Mouse (Mus musculus) mouse embryonic stem cell (cell line): ENCODE data around the gene Gm20441.
"Not testable (repeated sequence)": the region's sequence is repeated elsewhere in the genome, so short reads cannot be mapped to it uniquely, and the experiment has no call there.

Source experiments
- in situ Hi-C, 2 experiments: fragments of 300-500 bp; cut with MboI; formaldehyde crosslinking; loops; 1 replicate in 1 of 2; 3 replicates in 1 of 2; pipeline ENCODE4 v1.14.3; 2019 to 2020; ENCODE audit warnings: low sequenced_read_pairs in 2 of 2, low pct_unique_long_range_greater_than_20kb in 1 of 2, mixed read lengths in 1 of 2; ENCODE audit not compliant: unreplicated experiment in 1 of 2

Gm20441 gene

GRCm38 (mm10) chr10:75789081-75789735 lies 8.5 kb upstream of the Gm20441 start:
- in situ Hi-C loops, result no loop called here

GRCm38 (mm10) chr10:75788277-75788676 lies 7.5 kb upstream of the Gm20441 start:
- in situ Hi-C loops, result no loop called here

- in situ Hi-C loops, result no loop called here
Observed at GRCm38 (mm10) chr10:75785442-75785841, 4.7 kb upstream of the Gm20441 start.

GRCm38 (mm10) chr10:75779206-75780174 lies 1.3 kb downstream of the Gm20441 start:
- in situ Hi-C loops, result no loop called here

DNA sequence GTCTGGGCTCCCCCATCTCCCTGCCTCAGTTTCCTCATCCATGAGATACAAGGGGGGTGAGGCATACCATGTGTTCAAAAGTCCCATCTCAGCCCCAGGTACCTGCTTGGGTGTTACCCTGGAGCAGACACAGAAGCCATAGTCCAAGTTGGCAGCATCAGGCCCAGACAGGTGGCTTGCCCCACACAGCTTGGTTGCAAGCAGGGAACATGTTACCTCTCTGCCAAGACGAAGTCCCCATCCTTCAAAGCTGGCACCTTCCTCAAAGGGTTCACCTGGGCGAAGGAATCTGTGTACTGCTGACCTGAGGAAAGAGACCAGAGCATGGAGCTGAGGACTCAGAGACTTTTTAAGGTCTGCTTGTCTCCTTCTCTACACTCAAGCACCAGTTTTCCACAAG lies 2.9 kb downstream of the Gm20441 start:
- in situ Hi-C loops, result no loop called here

DNA sequence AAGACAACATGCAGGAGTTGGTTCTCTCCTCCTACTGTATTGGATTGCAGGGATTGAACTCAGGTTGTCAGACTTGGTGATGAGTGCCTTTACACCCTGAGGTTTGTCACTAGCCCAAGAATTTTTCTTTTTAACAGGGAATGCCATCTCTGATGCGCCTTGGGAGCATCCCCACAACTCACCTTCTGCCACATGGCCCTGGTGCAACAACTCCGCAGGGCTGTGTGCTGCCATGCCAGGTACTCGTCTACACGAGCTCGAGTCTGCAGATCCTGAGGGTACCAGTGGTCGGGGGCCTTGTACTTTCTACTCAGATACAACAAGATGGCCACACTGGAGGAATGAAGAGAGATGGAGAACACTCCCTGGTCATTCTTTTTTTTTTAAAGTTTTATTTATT lies 4.2 kb downstream of the Gm20441 start:
- in situ Hi-C loops, result no loop called here

DNA sequence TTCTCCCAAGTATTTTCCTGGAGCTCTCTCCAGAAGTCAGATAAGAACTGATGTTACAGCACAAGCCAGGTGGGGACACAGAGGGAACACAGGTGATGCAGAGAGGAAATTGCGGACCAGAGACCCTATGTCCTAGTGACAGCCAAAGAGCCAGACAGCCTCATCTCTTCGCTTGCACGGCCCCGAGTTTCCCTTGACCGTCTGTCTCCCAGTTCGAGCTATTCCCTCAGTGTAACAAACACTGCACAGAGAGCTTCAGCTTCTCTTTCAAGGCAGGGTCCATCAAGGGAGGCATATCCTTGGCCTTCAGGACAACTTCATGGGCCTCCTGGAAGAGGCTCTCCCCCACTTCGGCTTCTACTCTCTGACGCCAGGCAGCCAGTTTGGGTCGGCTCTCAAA lies 6.2 kb downstream of the Gm20441 start:
- in situ Hi-C loops, result no loop called here

DNA sequence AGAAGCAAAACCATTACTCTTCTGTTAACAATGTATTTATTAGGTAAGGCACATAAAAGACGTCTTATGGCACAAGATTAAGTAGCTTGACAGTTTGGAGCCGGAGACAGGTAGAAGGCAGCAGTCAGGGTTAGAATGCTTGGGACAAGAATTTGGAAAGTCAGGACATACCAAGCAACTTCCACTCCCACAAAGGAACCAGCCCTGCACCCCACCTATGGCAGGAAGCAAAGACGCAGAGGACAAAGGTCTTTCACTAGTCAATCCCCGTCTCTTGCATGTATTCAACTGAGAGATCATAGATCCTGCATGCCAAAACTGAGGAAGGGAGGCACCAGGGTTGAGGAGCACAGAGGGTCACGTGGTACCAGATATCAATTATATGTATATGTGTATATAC lies 6.7 kb downstream of the Gm20441 start:
- in situ Hi-C loops, result no loop called here

DNA sequence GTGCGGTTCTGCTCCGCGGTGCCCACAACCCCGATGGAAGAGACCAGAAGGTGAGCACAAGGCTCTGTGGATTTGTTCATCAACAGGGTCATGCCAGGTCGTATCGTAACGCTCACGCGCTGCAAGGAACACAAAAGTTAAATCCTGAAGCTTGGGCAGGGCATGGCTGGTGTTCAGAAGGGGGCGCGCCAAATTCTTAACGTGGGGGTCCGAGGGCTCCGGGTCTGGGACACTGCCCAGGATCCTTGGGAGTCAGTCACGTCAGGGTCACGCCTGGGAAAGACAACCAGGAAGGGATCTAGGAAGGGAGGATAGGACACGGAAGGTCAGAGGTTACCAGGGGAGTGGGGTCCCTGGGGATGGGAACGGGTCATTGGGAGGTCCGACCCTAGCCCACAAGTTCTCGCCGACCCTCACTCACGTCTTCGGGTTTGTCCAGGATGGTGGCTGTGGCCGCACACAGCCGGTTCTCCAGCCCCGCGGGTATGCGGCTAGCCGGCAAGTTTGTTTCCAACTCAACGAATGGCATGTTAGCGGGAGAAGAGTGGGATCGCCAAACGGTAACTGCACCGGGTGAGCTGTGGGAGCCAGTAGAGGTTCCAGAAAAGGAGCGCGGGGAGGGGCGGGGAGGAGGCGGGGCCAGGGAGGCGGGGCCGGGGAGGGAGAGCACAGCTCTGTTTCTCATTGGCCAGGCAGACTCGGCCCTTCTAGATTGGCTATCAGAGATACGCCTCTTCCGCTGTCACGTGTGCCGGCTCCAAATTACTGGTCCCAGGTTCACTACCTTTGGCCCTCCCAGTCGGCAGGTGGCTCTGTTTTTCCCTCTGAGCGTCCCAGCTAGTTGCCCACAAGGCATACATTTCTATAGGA lies 7.7 kb downstream of the Gm20441 start, which contains the start of gene Ddt:
Gene Ddt, minus strand, starts transcription at position 620 of the 870 bp plus-strand sequence.
- in situ Hi-C loops, result no loop called here

DNA sequence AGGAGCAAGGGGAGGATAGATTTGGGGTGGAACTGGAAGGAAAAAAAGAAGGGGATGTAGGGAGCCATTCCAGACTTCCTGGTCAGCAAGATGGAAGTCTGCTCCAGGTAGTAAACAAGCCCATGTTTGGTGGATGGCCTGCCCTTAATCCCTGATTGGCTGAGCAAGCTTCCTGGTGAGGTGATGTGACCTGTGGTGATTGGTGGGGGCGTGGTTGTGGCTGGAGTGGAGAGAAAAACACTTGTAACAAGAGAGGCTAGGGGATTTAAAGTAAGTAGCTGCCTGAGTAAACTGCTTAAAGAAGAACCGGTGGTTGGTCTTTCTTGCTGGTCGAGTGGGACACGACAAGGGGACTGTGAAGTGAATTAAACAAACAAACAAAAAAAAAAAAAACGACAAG lies 13.0 kb downstream of the Gm20441 start:
- in situ Hi-C loops, result not testable (repeated sequence)

GRCm38 (mm10) chr10:75766856-75767255 lies 13.9 kb downstream of the Gm20441 start:
- in situ Hi-C loops, result no loop called here

- in situ Hi-C loops, result no loop called here
Observed at GRCm38 (mm10) chr10:75764519-75765473, 16.0 kb downstream of the Gm20441 start.

DNA sequence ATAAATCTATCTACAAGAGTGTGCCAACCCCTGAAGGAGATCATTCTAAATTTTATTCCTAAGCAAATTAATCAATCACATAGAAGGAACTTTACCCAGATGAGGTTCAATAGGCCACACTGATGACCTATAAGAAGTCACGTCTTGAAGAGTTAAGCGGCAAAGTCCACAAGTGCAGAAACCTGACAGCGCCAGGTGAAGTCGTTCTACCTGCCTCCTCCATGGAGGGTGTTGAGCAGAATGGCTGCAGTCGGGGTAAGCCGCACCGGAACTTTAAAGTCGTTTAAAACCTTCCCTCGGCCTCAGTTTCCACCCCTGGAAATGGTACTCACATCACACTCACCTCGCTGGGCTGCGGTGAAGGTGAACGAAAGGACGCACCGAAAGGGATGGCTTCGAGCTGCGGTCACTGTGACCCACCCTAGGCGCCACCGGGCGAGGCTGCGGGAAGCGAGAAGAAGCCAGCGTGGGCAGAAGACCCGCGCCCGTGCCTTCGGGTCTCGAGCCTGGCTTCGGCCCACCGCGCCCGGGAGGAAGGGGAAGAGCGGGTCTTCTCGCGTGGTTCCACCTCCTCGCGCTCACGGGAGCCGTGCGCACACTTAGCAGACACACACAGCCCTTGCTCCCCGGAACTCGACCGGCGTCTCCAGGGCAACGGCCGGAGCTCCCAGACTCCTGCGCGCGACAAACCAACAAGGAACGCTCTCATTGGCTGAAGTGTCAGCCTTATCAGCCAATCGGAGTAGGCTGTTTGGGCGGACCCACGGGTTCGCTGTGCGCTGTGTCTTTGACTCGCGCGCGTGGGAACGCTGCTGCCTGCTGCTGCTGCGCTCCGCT lies 16.9 kb downstream of the Gm20441 start, which contains the start of gene Cabin1:
Gene Cabin1, minus strand, starts transcription at position 660 of the 837 bp plus-strand sequence.
- in situ Hi-C loops, result no loop called here

DNA sequence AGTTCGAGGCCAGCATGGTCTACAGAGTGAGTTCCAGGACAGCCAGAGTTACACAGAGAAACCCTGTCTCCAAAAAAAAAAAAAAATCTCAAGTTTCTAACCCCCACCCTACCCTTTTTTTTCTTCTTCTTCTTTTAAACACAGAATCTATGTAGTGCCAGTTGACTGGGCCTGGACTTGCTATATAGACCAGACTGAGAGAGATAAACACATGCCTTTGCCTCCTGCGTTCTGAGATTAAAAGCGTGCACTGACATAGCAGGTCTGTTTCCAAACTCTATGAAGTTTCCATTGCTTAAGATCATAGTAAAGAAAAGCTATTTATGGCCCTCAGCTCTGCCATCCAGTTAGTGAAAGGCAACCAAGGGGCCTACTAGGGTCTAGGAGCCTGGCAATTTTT lies 18.3 kb downstream of the Gm20441 start:
- in situ Hi-C loops, result no loop called here

- in situ Hi-C loops, result no loop called here
Observed at GRCm38 (mm10) chr10:75760311-75760710, 20.4 kb downstream of the Gm20441 start.

GRCm38 (mm10) chr10:75756719-75757118 lies 24.0 kb downstream of the Gm20441 start:
- in situ Hi-C loops, result no loop called here

DNA sequence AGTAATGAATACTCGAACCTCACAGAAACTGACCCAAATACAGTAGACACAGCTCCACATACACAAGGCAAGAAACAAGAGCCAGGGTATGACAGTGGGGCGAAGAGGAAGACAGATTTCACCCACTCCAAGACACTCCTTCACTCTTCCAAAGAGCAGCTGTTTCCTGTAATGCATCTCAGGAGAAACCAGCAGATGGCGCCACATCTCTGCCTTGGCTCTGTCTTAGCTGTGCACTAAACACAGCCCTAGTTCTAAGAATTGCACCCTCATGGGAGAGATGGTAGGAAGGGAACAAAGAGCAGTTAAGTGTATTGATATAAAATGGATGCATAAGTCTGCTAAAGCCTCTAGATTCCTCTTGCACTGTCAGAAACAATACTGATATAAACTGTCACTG lies 36.7 kb downstream of the Gm20441 start:
- in situ Hi-C loops, result loop anchor here (10.0 to 25.0 kb wide), 2 partner anchors 111 to 218 kb away; partner anchors contain the start of gene Gm5134 (in 1 of the 2)
